In genomic region chr17:6782033-6782526, GRCm38 (mm10) we compare ENCODE assay signal across 8 mouse cellular contexts. TPM values are rescaled to one million over a fixed set of nuclear protein-coding genes. Genes with fewer than 3 reads are reported as not detected.
DNase-seq lines count a peak whose midpoint lies in the region; ATAC-seq and TF ChIP-seq lines count a peak whose summit lies in the region.

No protein-coding gene starts in this region.

- H3K27me3 ChIP-seq in E14TG2a.4 (ENCODE audit: insufficient read depth, low read length) = peaks cover 5% of the 10 kb centered on the region; the same call in 1 of the 2 replicates
- H3K27me3 ChIP-seq in forebrain, postnatal 0 days (ENCODE audit: insufficient read depth, low read length) = no peaks in the 10 kb centered on the region
- H3K27me3 ChIP-seq in kidney, adult 2 months (replicated peaks; ENCODE audit: control insufficient read depth, insufficient read depth, low read length) = no peaks in the 10 kb centered on the region
- no peaks in the 10 kb centered on the region for H3K27me3 ChIP-seq in lung, embryonic 16.5 days (ENCODE audit: control insufficient read depth, insufficient read depth, low read depth, low read length)

- peak overlapping the region; percentile 69 for H3K9ac ChIP-seq in forebrain, postnatal 0 days
- H3K9ac ChIP-seq in lung, embryonic 16.5 days (ENCODE audit: low read length) = peak overlapping the region; percentile 75

- H3K4me2 ChIP-seq in forebrain, postnatal 0 days (ENCODE audit: low read depth) = peak overlapping the region; percentile 94
- peak overlapping the region; percentile 92 for H3K4me2 ChIP-seq in lung, embryonic 16.5 days (ENCODE audit: low read depth, low read length)

- 2% methylated on average over 21 of the region's 21 CpGs for WGBS in forebrain, postnatal 0 days
- under 1% methylated on average over 21 of the region's 21 CpGs for WGBS in kidney, adult 2 months
- WGBS in lung, embryonic 16.5 days = under 1% methylated on average over 21 of the region's 21 CpGs

- peak; percentile 32 for DNase-seq in adrenal gland, postnatal 14 days
- DNase-seq in forebrain, postnatal 0 days = no peak
- peak; percentile 52 for DNase-seq in kidney, adult 2 months
- DNase-seq in retina, embryonic 14.5 days (ENCODE audit: low spot score) = peak; percentile 44
- DNase-seq in layer of hippocampus, postnatal 25 days (ENCODE audit: extremely low spot score in 1 of 2, low spot score in 1 of 2) = no peak
- no peak for DNase-seq in layer of hippocampus, adult 11-12 months (ENCODE audit: low spot score)

- H3K4me3 ChIP-seq in E14TG2a.4 (replicated peaks; ENCODE audit: low read length) = peak overlapping the region; percentile 90
- H3K4me3 ChIP-seq in forebrain, postnatal 0 days (ENCODE audit: low read depth, low read length) = peak overlapping the region; percentile 80
- peak overlapping the region; percentile 97 for H3K4me3 ChIP-seq in kidney, adult 2 months (ENCODE audit: insufficient read depth, low read depth, low read length)
- peak overlapping the region; percentile 84 for H3K4me3 ChIP-seq in lung, embryonic 16.5 days (ENCODE audit: low read length)

- H3K36me3 ChIP-seq in E14TG2a.4 (ENCODE audit: insufficient read depth, low read length) = peaks cover 13% of the 10 kb centered on the region; the same call in 1 of the 2 replicates
- no peaks in the 10 kb centered on the region for H3K36me3 ChIP-seq in forebrain, postnatal 0 days (ENCODE audit: insufficient read depth)
- H3K36me3 ChIP-seq in kidney, adult 2 months (ENCODE audit: control insufficient read depth, insufficient read depth, low read length) = no peaks in the 10 kb centered on the region
- no peaks in the 10 kb centered on the region for H3K36me3 ChIP-seq in lung, embryonic 16.5 days (ENCODE audit: control insufficient read depth, insufficient read depth, low read length)

- H3K27ac ChIP-seq in forebrain, postnatal 0 days (ENCODE audit: low read depth, low read length) = peak overlapping the region; percentile 69; the same call in 1 of the 2 replicates
- peak overlapping the region; percentile 96 for H3K27ac ChIP-seq in kidney, adult 2 months (ENCODE audit: insufficient read depth, low read depth, low read length)
- H3K27ac ChIP-seq in lung, embryonic 16.5 days (ENCODE audit: low read length) = peak overlapping the region; percentile 93

- no peaks in the 10 kb centered on the region for H3K9me3 ChIP-seq in E14TG2a.4 (ENCODE audit: low read length)
- no peaks in the 10 kb centered on the region for H3K9me3 ChIP-seq in forebrain, postnatal 0 days (ENCODE audit: low read length)
- H3K9me3 ChIP-seq in lung, embryonic 16.5 days (ENCODE audit: control insufficient read depth, low read length) = no peaks in the 10 kb centered on the region

- peak; percentile 13; the same call in 1 of the 2 replicates for ATAC-seq in forebrain, postnatal 0 days
- ATAC-seq in lung, embryonic 16.5 days (ENCODE audit: low read depth) = no peak

- TF ChIP-seq CTCF in E14TG2a.4 (conservative IDR thresholded peaks at IDR 0.05; ENCODE audit: low read length) = no peak
- no peak for TF ChIP-seq CTCF in forebrain, postnatal 0 days (IDR thresholded peaks at IDR 0.05; ENCODE audit: low read depth)
- TF ChIP-seq CTCF in kidney, adult 2 months (conservative IDR thresholded peaks at IDR 0.05; ENCODE audit: insufficient read depth, insufficient read length, low read depth, low read length) = no peak

- no peak for TF ChIP-seq POLR2A in kidney, adult 2 months (IDR thresholded peaks at IDR 0.05; ENCODE audit: low read depth, low read length)

- H3K4me1 ChIP-seq in E14TG2a.4 (replicated peaks; ENCODE audit: low read depth, low read length) = peaks cover 56% of the 10 kb centered on the region
- H3K4me1 ChIP-seq in forebrain, postnatal 0 days (ENCODE audit: insufficient read depth) = no peaks in the 10 kb centered on the region
- H3K4me1 ChIP-seq in kidney, adult 2 months (ENCODE audit: control insufficient read depth, insufficient read depth, low read length) = peaks cover 13% of the 10 kb centered on the region
- peaks cover 32% of the 10 kb centered on the region for H3K4me1 ChIP-seq in lung, embryonic 16.5 days (replicated peaks; ENCODE audit: control insufficient read depth, insufficient read depth, low read length)

RNA-seq across cellular contexts. Expression of gene Ezr, which starts 0.5 kb away (rescaled TPM):
- total RNA-seq in adrenal gland, postnatal 14 days (2021) = 23.6 and 30.5 TPM in 2 replicates
- 37.8 and 45.4 TPM in 2 replicates for total RNA-seq in forebrain, postnatal 0 days (2014; rRNA removed)
- 51.6 and 60.2 TPM in 2 replicates for polyA plus RNA-seq in forebrain, postnatal 0 days (2015; fragmentation: Nextera tagmentation; extraction: Ambion mirVana)
- 129 and 152 TPM in 2 replicates for polyA plus RNA-seq in kidney, adult 2 months (2012; rRNA removed)
- 154 and 168 TPM in 2 replicates for polyA plus RNA-seq in lung, embryonic 16.5 days (2015; fragmentation: Nextera tagmentation; extraction: Ambion mirVana)
- 10 to 100 TPM; 48.4 to 48.7 TPM for total RNA-seq in layer of hippocampus, postnatal 25 days (2021)

Comparison
In these comparisons a context has a peak if more than half of its experiments do, and no peak if none do; other contexts are left out.
1. DNase-seq: peak in adrenal gland, postnatal 14 days (single experiment), kidney, adult 2 months (single experiment) and retina, embryonic 14.5 days (single experiment); none in forebrain, postnatal 0 days (single experiment), layer of hippocampus, postnatal 25 days (0 of 2) and layer of hippocampus, adult 11-12 months (single experiment).
2. Peak in every context shown above with its lines, with median percentiles within 50 percentile points of each other: H3K4me3 ChIP-seq and H3K27ac ChIP-seq.